Mouse (Mus musculus) embryonic fibroblast, embryonic 13.5 days (primary cell): Measurements from ENCODE around the gene Hsf2bp.

Source experiments
- CTCF ChIP-seq: IDR thresholded peaks from 2 replicates; pipeline ENCODE4 v1.5.1; 2011; ENCODE audit warnings: mild to moderate bottlenecking, control low read depth, low read length, moderate library complexity, borderline replicate concordance; ENCODE audit not compliant: insufficient read depth
- POLR2A ChIP-seq: IDR thresholded peaks from 2 replicates; pipeline ENCODE4 v1.6.1; 2011; ENCODE audit warnings: low read depth, mild to moderate bottlenecking, control low read depth, low read length, moderate library complexity

DNA sequence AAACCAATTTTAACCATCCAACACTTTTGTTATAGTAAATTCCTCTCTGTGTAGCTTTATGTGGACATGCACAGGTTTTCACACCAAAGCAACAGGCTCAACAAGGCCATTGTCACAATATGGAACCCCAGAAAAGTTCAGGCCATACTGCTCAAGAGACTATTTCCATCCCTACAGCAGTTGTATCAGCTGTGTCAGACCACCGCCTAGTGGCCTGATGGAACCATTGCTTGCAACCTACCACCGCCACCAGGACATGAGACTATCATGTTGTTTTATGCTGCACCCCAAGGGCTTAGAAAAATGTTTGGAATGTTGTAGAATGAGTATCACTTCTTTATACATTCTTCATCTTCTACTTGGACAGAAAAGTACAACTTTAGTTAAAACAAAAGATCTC is 10.8 kb downstream of the Hsf2bp start:
- TF ChIP-seq CTCF, result peak; percentile 59; the same call in 1 of the 2 replicates
- no peak for TF ChIP-seq POLR2A
